Mouse (Mus musculus) heart, embryonic 12.5 days (tissue): Measurements from ENCODE around the gene Cpne1. TPM values are rescaled to one million over a fixed set of nuclear protein-coding genes. Genes with fewer than 3 reads are reported as not detected.

ENCODE experiments used
- ATAC-seq: fragments of 200-750 bp; cut with Nextera tagmentation; 2 replicates; pipeline ENCODE4 v1.8.0; 2017; ENCODE audit warnings: moderate TSS enrichment, moderate library complexity; ENCODE audit not compliant: insufficient number of reproducible peaks, low FRiP score
- H3K27ac ChIP-seq: fragments of 300-500 bp; sonication (generic); 2 replicates; pipeline ENCODE4 v1.5.1; 2016; ENCODE audit warnings: mild to moderate bottlenecking, moderate library complexity; ENCODE audit not compliant: poor library complexity, severe bottlenecking
- H3K27me3 ChIP-seq: fragments of 300-500 bp; sonication (generic); replicated peaks from 2 replicates; pipeline ENCODE4 v1.6.1; 2016; ENCODE audit warnings: mild to moderate bottlenecking, moderate library complexity
- H3K36me3 ChIP-seq: fragments of 300-500 bp; sonication (generic); 2 replicates; pipeline ENCODE4 v1.6.1; 2016; ENCODE audit warnings: mild to moderate bottlenecking, moderate library complexity
- H3K4me1 ChIP-seq: fragments of 300-500 bp; sonication (generic); replicated peaks from 2 replicates; pipeline ENCODE4 v1.6.1; 2016; ENCODE audit warnings: mild to moderate bottlenecking
- H3K4me2 ChIP-seq: fragments of 300-500 bp; sonication (generic); 2 replicates; pipeline ENCODE4 v1.6.1; 2016; ENCODE audit warnings: mild to moderate bottlenecking, moderate library complexity
- H3K4me3 ChIP-seq: fragments of 300-500 bp; sonication (generic); 2 replicates; pipeline ENCODE4 v1.5.1; 2016; ENCODE audit warnings: mild to moderate bottlenecking
- H3K9ac ChIP-seq: fragments of 300-500 bp; sonication (generic); 2 replicates; pipeline ENCODE4 v1.6.1; 2016; ENCODE audit warnings: mild to moderate bottlenecking, moderate library complexity
- H3K9me3 ChIP-seq: fragments of 300-500 bp; sonication (generic); replicated peaks from 2 replicates; pipeline ENCODE4 v1.6.1; 2016; ENCODE audit warnings: mild to moderate bottlenecking, moderate library complexity
- WGBS: fragments of 180-500 bp; shearing (Covaris S2); methylation state at CpG from one replicate; pipeline ENCODE4 v1.1.7; 2016; 5-methylcytosine and 5-hydroxymethylcytosine counted together
- polyA plus RNA-seq: library from polyadenylated mRNA; unstranded; fragments of >200 nt; fragmentation: Nextera tagmentation; extraction: Ambion mirVana; gene quantifications from 2 replicates; pipeline ENCODE4 v1.2.1, GENCODE M21; 2016

The Cpne1 gene
- polyA plus RNA-seq, 1 experiment from 2014 or later = 30.0 TPM

DNA sequence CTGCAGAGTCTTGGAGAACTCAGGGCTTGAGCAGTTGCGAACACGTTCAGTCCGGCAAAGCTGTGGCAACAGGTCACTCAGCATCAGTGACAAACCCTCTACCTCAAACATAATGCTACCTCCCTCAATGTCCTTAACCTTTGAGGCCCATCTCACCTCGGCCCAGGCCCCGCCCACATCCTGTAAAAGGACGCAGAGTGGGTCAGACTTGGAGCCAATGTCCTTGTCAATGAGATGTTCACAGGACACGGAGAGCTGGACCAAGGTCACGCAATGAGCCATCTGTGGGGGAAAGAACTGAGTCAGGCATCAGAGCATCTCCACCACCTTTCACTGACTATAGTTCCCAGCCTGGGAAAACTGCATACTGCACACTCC lies 32.6 kb downstream of the Cpne1 start:
- Histone ChIP-seq H3K4me2 (no peak overlapping the region), H3K27ac (no peak overlapping the region), H3K4me3 (no peak overlapping the region), H3K36me3 (peaks cover 50% of the 10 kb centered on the region), H3K27me3 (no peaks in the 10 kb centered on the region), H3K4me1 (peaks cover 29% of the 10 kb centered on the region), H3K9me3 (no peaks in the 10 kb centered on the region), H3K9ac (no peak overlapping the region)
- peak; percentile 40 for ATAC-seq
- 80% methylated on average over 8 of the region's 8 CpGs for WGBS

DNA sequence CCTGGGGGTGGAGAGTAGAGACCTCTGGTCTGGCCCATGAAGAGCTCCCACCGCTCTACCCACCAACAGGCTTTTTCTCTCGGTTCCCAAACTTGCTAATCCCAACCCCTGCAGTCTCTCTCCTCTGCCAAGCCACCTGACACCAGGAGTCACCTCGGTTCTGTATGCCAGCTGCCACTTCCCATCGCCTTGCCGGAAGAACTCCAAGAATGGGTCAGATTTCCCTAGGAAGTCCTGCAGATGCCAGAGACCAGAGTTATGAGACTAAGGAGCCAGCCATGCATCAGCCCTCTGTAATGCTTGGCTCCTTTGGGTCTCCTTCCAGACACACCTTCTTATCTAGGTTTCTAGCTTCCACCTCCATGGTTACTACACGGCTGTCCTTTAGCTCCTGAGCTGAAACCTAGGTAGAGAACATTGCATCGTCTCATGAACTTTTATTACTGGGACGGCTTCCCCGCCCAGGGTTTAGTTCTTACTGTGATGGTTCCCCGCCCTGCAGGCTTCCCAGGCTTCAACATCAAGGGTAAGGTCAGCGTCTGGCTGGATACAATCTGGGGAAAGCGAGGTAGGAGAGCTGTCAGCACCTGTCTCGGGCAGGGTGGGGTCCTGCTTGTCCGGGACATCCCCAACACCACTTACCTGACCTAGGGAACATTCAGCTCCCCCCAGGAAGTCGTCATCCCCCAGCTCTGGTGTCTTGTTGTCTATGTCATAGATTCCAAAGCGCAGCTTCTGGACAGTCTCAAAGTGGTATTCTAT lies 33.2 kb downstream of the Cpne1 start:
- 90% methylated on average over 16 of the region's 16 CpGs for WGBS
- no peak overlapping the region for H3K9ac ChIP-seq
- H3K9me3 ChIP-seq = no peaks in the 10 kb centered on the region
- no peak overlapping the region for H3K27ac ChIP-seq
- peaks cover 29% of the 10 kb centered on the region for H3K4me1 ChIP-seq
- no peak overlapping the region for H3K4me2 ChIP-seq
- H3K4me3 ChIP-seq = no peak overlapping the region
- no peaks in the 10 kb centered on the region for H3K27me3 ChIP-seq
- no peak for ATAC-seq
- peaks cover 55% of the 10 kb centered on the region for H3K36me3 ChIP-seq

DNA sequence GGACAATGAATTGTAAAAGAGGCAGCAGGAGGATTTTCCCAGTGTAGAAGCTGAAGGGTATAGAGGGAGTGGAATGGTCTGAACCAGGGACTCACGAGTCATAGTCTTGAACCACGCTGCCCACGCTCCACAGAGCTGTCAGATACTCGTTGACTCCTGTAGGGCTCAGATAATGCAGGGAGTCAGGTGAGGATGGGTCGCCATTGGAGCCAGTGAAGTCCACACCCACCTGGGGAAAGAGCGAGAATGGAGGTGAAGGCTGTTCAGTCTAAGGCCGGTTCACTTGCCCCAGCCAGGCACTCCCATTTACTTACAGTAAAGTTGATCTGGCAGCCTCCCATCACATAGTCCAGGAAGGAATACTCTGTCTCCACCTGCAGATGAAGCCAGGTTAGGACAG lies 34.3 kb downstream of the Cpne1 start:
- Histone ChIP-seq H3K9ac (no peak overlapping the region), H3K27ac (no peak overlapping the region), H3K9me3 (no peaks in the 10 kb centered on the region), H3K4me1 (peaks cover 26% of the 10 kb centered on the region), H3K4me3 (no peak overlapping the region), H3K27me3 (no peaks in the 10 kb centered on the region), H3K4me2 (no peak overlapping the region), H3K36me3 (peaks cover 67% of the 10 kb centered on the region)
- 86% methylated on average over 7 of the region's 7 CpGs for WGBS
- no peak for ATAC-seq

GRCm38 (mm10) chr2:156073725-156074124 lies 38.0 kb downstream of the Cpne1 start:
- Histone ChIP-seq H3K4me3 (no peak overlapping the region), H3K36me3 (peaks cover 99% of the 10 kb centered on the region), H3K9ac (no peak overlapping the region), H3K9me3 (no peaks in the 10 kb centered on the region), H3K27me3 (no peaks in the 10 kb centered on the region), H3K4me1 (no peaks in the 10 kb centered on the region), H3K27ac (no peak overlapping the region), H3K4me2 (no peak overlapping the region)
- 93% methylated on average over 15 of the region's 15 CpGs for WGBS
- no peak for ATAC-seq

- Histone ChIP-seq H3K9me3 (no peaks in the 10 kb centered on the region), H3K4me3 (no peak overlapping the region), H3K9ac (no peak overlapping the region), H3K27ac (no peak overlapping the region), H3K36me3 (peaks cover 84% of the 10 kb centered on the region), H3K27me3 (no peaks in the 10 kb centered on the region), H3K4me2 (no peak overlapping the region), H3K4me1 (peaks cover 3% of the 10 kb centered on the region)
- ATAC-seq = no peak
- WGBS = 93% methylated on average over 10 of the region's 10 CpGs
These were observed 40.5 kb downstream of the Cpne1 start for GRCm38 (mm10) chr2:156071236-156071635.

DNA sequence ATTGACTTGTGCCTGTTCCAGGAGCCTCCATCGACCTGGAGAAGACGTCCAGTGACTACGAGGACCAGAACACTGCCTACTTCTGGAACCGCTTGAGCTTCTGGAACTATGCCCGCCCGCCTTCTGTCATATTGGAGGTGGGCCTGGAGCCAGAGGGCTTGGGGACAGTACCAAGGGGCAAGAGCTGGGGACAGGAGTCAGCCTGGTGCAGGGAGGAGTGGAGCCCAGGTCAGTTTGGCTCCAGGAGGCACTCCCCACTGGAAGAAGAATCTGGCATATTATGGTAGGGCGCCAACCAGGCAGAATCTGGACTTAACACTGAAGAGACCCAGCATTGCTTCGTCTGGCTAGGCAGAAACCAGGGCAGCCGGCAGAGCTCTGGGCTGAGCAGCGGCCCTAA lies 43.8 kb downstream of the Cpne1 start:
- no peak for ATAC-seq
- peaks cover 12% of the 10 kb centered on the region for H3K4me1 ChIP-seq
- no peak overlapping the region for H3K4me2 ChIP-seq
- H3K27me3 ChIP-seq = no peaks in the 10 kb centered on the region
- no peak overlapping the region for H3K27ac ChIP-seq
- H3K4me3 ChIP-seq = no peak overlapping the region
- H3K36me3 ChIP-seq = peaks cover 51% of the 10 kb centered on the region
- no peaks in the 10 kb centered on the region for H3K9me3 ChIP-seq
- no peak overlapping the region for H3K9ac ChIP-seq
- 88% methylated on average over 10 of the region's 10 CpGs for whole genome bisulfite sequencing

- Histone ChIP-seq H3K4me1 (peaks cover 12% of the 10 kb centered on the region), H3K27ac (no peak overlapping the region), H3K4me3 (peak overlapping the region; percentile 76), H3K4me2 (peak overlapping the region; percentile 97), H3K36me3 (peaks cover 34% of the 10 kb centered on the region), H3K9ac (peak overlapping the region; percentile 76), H3K9me3 (no peaks in the 10 kb centered on the region), H3K27me3 (no peaks in the 10 kb centered on the region)
- no peak for ATAC-seq
- 33% methylated on average over 10 of the region's 10 CpGs for WGBS
These were observed 45.6 kb downstream of the Cpne1 start for GRCm38 (mm10) chr2:156066126-156066525.

- Histone ChIP-seq H3K4me3 (peak within 1 kb of the TSS; percentile 76), H3K9me3 (no peaks in the 10 kb centered on the region), H3K4me2 (peak within 1 kb of the TSS; percentile 97), H3K36me3 (peaks cover 26% of the 10 kb centered on the region), H3K27me3 (no peaks in the 10 kb centered on the region), H3K9ac (peak within 1 kb of the TSS; percentile 76), H3K4me1 (peaks cover 12% of the 10 kb centered on the region), H3K27ac (peak within 1 kb of the TSS; percentile 77; the same call in 1 of the 2 replicates)
- under 1% methylated on average over 80 of the region's 81 CpGs for WGBS
- peak; percentile 89 for ATAC-seq
These were observed 46.4 kb downstream of the Cpne1 start, which contains the start of gene Spag4 for GRCm38 (mm10) chr2:156065099-156066041. Spag4 (plus strand) TSS chr2:156065175.

GRCm38 (mm10) chr2:156052816-156053215 lies 58.9 kb downstream of the Cpne1 start, which contains the start of gene Fer1l4:
Fer1l4 (minus strand) TSS chr2:156052947.
- Histone ChIP-seq H3K27me3 (peaks cover 46% of the 10 kb centered on the region), H3K4me1 (no peaks in the 10 kb centered on the region), H3K27ac (no peak within 1 kb of the TSS), H3K9me3 (no peaks in the 10 kb centered on the region), H3K4me3 (no peak within 1 kb of the TSS), H3K36me3 (no peaks in the 10 kb centered on the region), H3K9ac (no peak within 1 kb of the TSS), H3K4me2 (no peak within 1 kb of the TSS)
- WGBS = 78% methylated on average over 9 of the region's 9 CpGs
- no peak for ATAC-seq

GRCm38 (mm10) chr2:156047929-156048328 lies 63.8 kb downstream of the Cpne1 start:
- Histone ChIP-seq H3K9me3 (no peaks in the 10 kb centered on the region), H3K4me3 (no peak overlapping the region), H3K4me2 (peak overlapping the region; percentile 20), H3K27ac (no peak overlapping the region), H3K9ac (no peak overlapping the region), H3K27me3 (peaks cover 60% of the 10 kb centered on the region), H3K4me1 (no peaks in the 10 kb centered on the region), H3K36me3 (no peaks in the 10 kb centered on the region)
- WGBS = 6% methylated on average over 19 of the region's 19 CpGs
- ATAC-seq = no peak

DNA sequence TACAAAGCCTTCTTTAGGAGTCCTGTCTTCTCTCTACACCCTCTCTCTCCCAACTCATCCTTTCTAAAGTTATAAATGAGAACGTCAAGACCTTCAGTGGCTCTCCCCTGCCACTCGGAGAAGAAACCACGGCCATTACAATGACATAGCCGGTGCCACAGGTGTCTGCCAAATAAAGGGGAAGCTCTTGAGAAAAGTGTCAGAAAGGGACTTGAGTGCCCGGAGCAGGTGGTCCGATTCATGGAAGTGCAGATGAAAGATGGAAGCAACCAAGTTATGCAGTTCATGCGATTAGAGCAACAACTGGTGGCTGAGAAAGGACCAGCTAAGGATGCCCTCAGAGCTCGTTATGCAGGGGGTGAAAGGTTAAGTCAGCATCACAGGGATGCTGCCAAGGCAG lies 68.9 kb downstream of the Cpne1 start:
- H3K36me3 ChIP-seq = no peaks in the 10 kb centered on the region
- H3K9ac ChIP-seq = no peak overlapping the region
- H3K4me1 ChIP-seq = no peaks in the 10 kb centered on the region
- WGBS = 81% methylated on average over 8 of the region's 8 CpGs
- H3K4me2 ChIP-seq = no peak overlapping the region
- H3K27ac ChIP-seq = no peak overlapping the region
- no peak for ATAC-seq
- H3K9me3 ChIP-seq = no peaks in the 10 kb centered on the region
- H3K4me3 ChIP-seq = no peak overlapping the region
- peaks cover 20% of the 10 kb centered on the region for H3K27me3 ChIP-seq
